ENCODE assay signal across 22 mouse cellular contexts in the genomic region with DNA sequence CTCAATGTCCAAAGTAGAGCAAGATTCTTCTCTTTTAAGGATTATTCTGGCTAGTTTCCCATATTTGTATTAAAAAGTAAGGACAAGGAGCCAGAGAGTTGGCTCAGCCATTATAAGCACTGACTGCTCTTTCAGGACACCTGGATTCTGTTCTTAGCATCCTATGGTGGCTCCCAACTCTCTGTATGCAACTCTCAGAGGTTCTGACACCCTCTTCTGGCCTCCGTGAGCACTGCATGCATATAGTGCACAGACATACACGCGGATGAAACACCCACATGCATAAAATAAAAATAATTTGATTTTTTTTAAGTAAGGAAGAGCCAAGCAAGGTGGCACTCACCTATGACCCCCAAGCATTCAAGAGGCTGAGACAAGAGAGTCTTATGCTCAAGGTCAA. TPM values are rescaled to one million over a fixed set of nuclear protein-coding genes. Genes with fewer than 3 reads are reported as not detected.
DNase-seq lines count a peak whose midpoint lies in the region; ATAC-seq and TF ChIP-seq lines count a peak whose summit lies in the region.
"Had no signal": no experiment of that assay in that cellular context is flagged by ENCODE, and none has a peak within 500 bp of the region (broad histone marks: within the 10 kb centered on the region; RNA-seq: fewer than 3 reads in every experiment).

No protein-coding gene starts in this region.

- H3K27me3 ChIP-seq in kidney, postnatal 0 days (ENCODE audit: insufficient read depth, low read length), result no peaks in the 10 kb centered on the region
- H3K27me3 ChIP-seq in E14TG2a.4 (ENCODE audit: insufficient read depth, low read length) (0 out of 2 replicates have a peak, but pooled peaks cover 3% of the 10 kb centered on the region), G1E (ENCODE audit: insufficient read depth, low read length) (peaks cover 3% of the 10 kb centered on the region; the same call in 1 of the 2 replicates)
- H3K27me3 ChIP-seq: forebrain, embryonic 13.5 days; hindbrain, embryonic 12.5 days had no signal

- no peak for ATAC-seq in kidney, postnatal 0 days (replicated peaks; ENCODE audit: low FRiP score, low read depth)
- no peak for ATAC-seq in G1E (ENCODE audit: extremely low read depth, insufficient number of reproducible peaks, low FRiP score, poor library complexity, severe bottlenecking)
- ATAC-seq: activated CD4-positive, CD25-positive, alpha-beta regulatory T cell, adult 4 months; forebrain, embryonic 13.5 days; hindbrain, embryonic 16.5 days; inflammation-experienced regulatory T-cells, adult 6 months had no signal

- TF ChIP-seq CTCF in kidney, postnatal 0 days (IDR thresholded peaks at IDR 0.05; ENCODE audit: low read depth), result peak; percentile 17; the same call in 1 of the 2 replicates
- TF ChIP-seq CTCF in E14TG2a.4 (conservative IDR thresholded peaks at IDR 0.05; ENCODE audit: low read length) (peak; percentile 36), G1E (IDR thresholded peaks at IDR 0.05; ENCODE audit: low read depth, low read length) (0 out of 2 replicates have a peak, but pooled peaks have one; percentile 2)

- H3K9ac ChIP-seq in kidney, postnatal 0 days (ENCODE audit: low read depth, low read length), result no peak overlapping the region
- H3K9ac ChIP-seq: forebrain, embryonic 13.5 days; hindbrain, embryonic 12.5 days had no signal

- DNase-seq in kidney, postnatal 0 days (ENCODE audit: low spot score), result no peak
- DNase-seq in kidney, adult 8-10 months, result no peak
- DNase-seq in G1E (ENCODE audit: low spot score) (no peak), ZHBTc4 (ENCODE audit: low read depth, low spot score) (peak; percentile 46)
- DNase-seq in ovary, postnatal 10 days (ENCODE audit: low spot score), result no peak
- DNase-seq in gastrocnemius, postnatal 4 days (ENCODE audit: low spot score in 2 of 2), result no peak
- DNase-seq: adrenal gland, postnatal 14 days; cerebellum, adult 18-20 months; cerebellum, postnatal 10 days; gastrocnemius, postnatal 36 days; heart, adult 18-20 months; heart, postnatal 10 days; heart, postnatal 4 days had no signal

- H3K4me3 ChIP-seq in kidney, postnatal 0 days (replicated peaks; ENCODE audit: low read depth, low read length), result no peak overlapping the region
- no peak overlapping the region for H3K4me3 ChIP-seq in E14TG2a.4 (replicated peaks; ENCODE audit: low read length)
- H3K4me3 ChIP-seq in G1E (ENCODE audit: low read depth, low read length), result no peak overlapping the region
- H3K4me3 ChIP-seq: embryonic facial prominence, embryonic 10.5 days; forebrain, embryonic 13.5 days; heart, embryonic 10.5 days; hindbrain, embryonic 12.5 days had no signal

- no peak overlapping the region for H3K4me2 ChIP-seq in kidney, postnatal 0 days (ENCODE audit: low read length)
- H3K4me2 ChIP-seq: forebrain, embryonic 13.5 days; hindbrain, embryonic 12.5 days had no signal

- H3K27ac ChIP-seq in kidney, postnatal 0 days, result no peak overlapping the region
- H3K27ac ChIP-seq: embryonic facial prominence, embryonic 10.5 days; forebrain, embryonic 13.5 days; heart, embryonic 10.5 days; hindbrain, embryonic 12.5 days had no signal

- H3K36me3 ChIP-seq in kidney, postnatal 0 days (ENCODE audit: insufficient read depth, low read length), result no peaks in the 10 kb centered on the region
- H3K36me3 ChIP-seq in E14TG2a.4 (ENCODE audit: insufficient read depth, low read length) (no peaks in the 10 kb centered on the region), G1E (replicated peaks) (no peaks in the 10 kb centered on the region)
- H3K36me3 ChIP-seq: embryonic facial prominence, embryonic 10.5 days had no signal

- peaks cover 6% of the 10 kb centered on the region; the same call in 1 of the 2 replicates for H3K4me1 ChIP-seq in kidney, postnatal 0 days (replicated peaks; ENCODE audit: insufficient read depth, low read length)
- H3K4me1 ChIP-seq in E14TG2a.4 (replicated peaks; ENCODE audit: low read depth, low read length) (peaks cover 24% of the 10 kb centered on the region), G1E (ENCODE audit: insufficient read depth, low read depth, low read length) (peaks cover 25% of the 10 kb centered on the region)

- H3K9me3 ChIP-seq in kidney, postnatal 0 days (replicated peaks; ENCODE audit: low read length), result no peaks in the 10 kb centered on the region
- H3K9me3 ChIP-seq in E14TG2a.4 (ENCODE audit: low read length) (peaks cover 8% of the 10 kb centered on the region; the same call in 1 of the 2 replicates), G1E (replicated peaks) (no peaks in the 10 kb centered on the region)
- H3K9me3 ChIP-seq: forebrain, embryonic 13.5 days; heart, embryonic 10.5 days; hindbrain, embryonic 12.5 days had no signal

- WGBS in kidney, postnatal 0 days, result 96% methylated on average over 3 of the region's 3 CpGs

RNA-seq across cellular contexts. Expression of a gene that starts 3.8 kb away (rescaled TPM):
- 21.0 and 21.6 TPM in 2 replicates for polyA plus RNA-seq in kidney, postnatal 0 days (2015; fragmentation: Nextera tagmentation; extraction: Ambion mirVana)
- total RNA-seq in G1E (2014; fragmentation: Nextera tagmentation) (22.4 and 33.4 TPM in 2 replicates), G1E (2017) (23.9 and 30.9 TPM in 2 replicates)
- polyA plus RNA-seq in G1E (2012), result 29.1 and 33.3 TPM in 2 replicates
- total RNA-seq in gastrocnemius, postnatal 4 days (2021), result 10 to 100 TPM; 23.0 to 26.6 TPM

RNA-seq across cellular contexts. Expression of a gene that starts 4.7 kb away (rescaled TPM):
- polyA plus RNA-seq in kidney, postnatal 0 days (2015; fragmentation: Nextera tagmentation; extraction: Ambion mirVana), result 22.8 and 23.3 TPM in 2 replicates
- total RNA-seq in G1E (2014; fragmentation: Nextera tagmentation), result 4.7 and 5.3 TPM in 2 replicates
- 4.9 and 5.0 TPM in 2 replicates for total RNA-seq in G1E (2017)
- polyA plus RNA-seq in G1E (2012), result 9.9 and 11.9 TPM in 2 replicates
- total RNA-seq in gastrocnemius, postnatal 4 days (2021), result 1 to 10 TPM; 8.2 to 8.9 TPM

RNA-seq across cellular contexts. Expression of a gene that starts 26.0 kb away (rescaled TPM):
- 0.20 and 0.31 TPM in 2 replicates for polyA plus RNA-seq in kidney, postnatal 0 days (2015; fragmentation: Nextera tagmentation; extraction: Ambion mirVana)
- total RNA-seq in G1E (2014; fragmentation: Nextera tagmentation) (not detected in 2 replicates), G1E (2017) (0.16 TPM in 1 of 2 replicates, not detected in the other)
- not detected in 2 replicates for polyA plus RNA-seq in G1E (2012)
- under 1 TPM in 1 of 2 experiments, not detected in 1; 0.13 TPM for total RNA-seq in gastrocnemius, postnatal 4 days (2021)
- total RNA-seq: gastrocnemius, adult 8-10 months; gastrocnemius, postnatal 36 days; heart, adult 18-20 months; heart, postnatal 10 days; heart, postnatal 4 days had no signal
- polyA plus RNA-seq: activated CD4-positive, CD25-positive, alpha-beta regulatory T cell, adult 4 months had no signal

RNA-seq across cellular contexts. Expression of a gene that starts 38.8 kb away (rescaled TPM):
- 49.7 and 49.9 TPM in 2 replicates for polyA plus RNA-seq in kidney, postnatal 0 days (2015; fragmentation: Nextera tagmentation; extraction: Ambion mirVana)
- total RNA-seq in G1E (2014; fragmentation: Nextera tagmentation) (43.8 and 44.1 TPM in 2 replicates), G1E (2017) (35.8 and 35.9 TPM in 2 replicates)
- polyA plus RNA-seq in G1E (2012), result 111 and 150 TPM in 2 replicates
- total RNA-seq in gastrocnemius, postnatal 4 days (2021), result 10 to 100 TPM; 29.4 to 31.3 TPM

RNA-seq across cellular contexts. Expression of a gene that starts 39.0 kb away (rescaled TPM):
- polyA plus RNA-seq in kidney, postnatal 0 days (2015; fragmentation: Nextera tagmentation; extraction: Ambion mirVana), result 17.2 and 18.8 TPM in 2 replicates
- 14.9 and 20.2 TPM in 2 replicates for total RNA-seq in G1E (2014; fragmentation: Nextera tagmentation)
- 14.0 and 16.1 TPM in 2 replicates for total RNA-seq in G1E (2017)
- 6.5 and 7.0 TPM in 2 replicates for polyA plus RNA-seq in G1E (2012)
- 10 to 100 TPM; 11.3 to 16.7 TPM for total RNA-seq in gastrocnemius, postnatal 4 days (2021)
